Mouse (Mus musculus): ENCODE measurements around the gene Hist2h3c2. TPM values are rescaled to one million over a fixed set of nuclear protein-coding genes. Genes with fewer than 3 reads are reported as not detected.
"Not testable (repeated sequence)": the region's sequence is repeated elsewhere in the genome, so short reads cannot be mapped to it uniquely, and the experiment has no call there.

The Hist2h3c2 gene
- total and polyA plus RNA-seq, 2 experiments from 2014 or later, result 1.6 to 441 TPM

DNA sequence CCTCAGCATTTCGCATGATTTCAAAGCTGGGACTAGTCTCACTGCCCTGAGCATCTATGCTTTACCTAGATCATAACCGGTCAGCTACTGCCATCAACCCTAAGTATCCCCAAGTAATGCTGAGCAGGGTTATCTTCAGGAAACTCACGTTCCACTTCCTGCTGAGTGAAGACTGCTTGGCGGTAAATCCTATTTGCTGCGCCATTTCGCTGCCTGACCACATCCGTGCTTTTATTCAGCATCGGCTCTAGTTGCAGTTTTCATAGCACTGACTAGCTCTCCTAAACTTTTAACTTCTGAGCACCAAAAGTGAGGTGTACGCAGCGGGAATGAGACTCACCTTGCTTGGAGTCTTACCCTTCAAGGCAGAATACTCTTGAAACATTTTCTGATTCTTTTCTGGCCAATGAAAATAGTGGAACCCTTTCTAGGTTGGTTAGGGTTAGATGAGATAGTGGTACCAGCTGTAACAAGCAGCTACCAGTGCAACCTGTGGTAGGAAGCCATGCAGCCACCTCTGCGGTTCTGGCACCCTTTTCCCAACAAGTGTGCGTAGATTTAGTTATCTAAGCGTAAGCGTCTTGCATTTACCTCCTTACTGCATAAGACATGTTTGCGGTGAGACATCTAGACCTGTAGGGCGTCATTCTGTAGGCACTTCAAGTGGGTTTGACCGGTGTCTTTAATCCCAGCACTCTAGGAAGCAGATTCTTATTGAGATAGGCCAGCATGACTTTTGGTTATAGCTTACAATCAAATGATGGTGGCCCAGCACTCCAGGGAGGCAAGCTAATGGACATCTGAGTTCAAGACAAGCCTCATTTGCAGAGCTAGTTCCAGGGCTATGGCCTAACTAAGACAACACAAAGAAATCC lies 34.9 kb upstream of the Hist2h3c2 start:
- Histone ChIP-seq H3K27ac (no peak overlapping the region), H3K4me1 (ENCODE audit: insufficient read depth, low read length) (peaks cover 4% of the 10 kb centered on the region; the same call in 1 of the 2 replicates), H3K9ac (replicated peaks; ENCODE audit: low read length) (no peak overlapping the region), H3K36me3 (ENCODE audit: insufficient read depth, low read length) (no peaks in the 10 kb centered on the region), H3K9me3 (ENCODE audit: low read length) (no peaks in the 10 kb centered on the region), H3K4me2 (ENCODE audit: low read depth, low read length) (no peak overlapping the region), H3K4me3 (ENCODE audit: low read length) (no peak overlapping the region), H3K27me3 (ENCODE audit: insufficient read depth, low read length) (no peaks in the 10 kb centered on the region)
- TF ChIP-seq CTCF (IDR thresholded peaks at IDR 0.05; ENCODE audit: low read depth), result no peak
- DNase-seq (ENCODE audit: low spot score) (no peak), ATAC-seq (no peak)
- WGBS, result 90% methylated on average over 17 of the region's 17 CpGs

DNA sequence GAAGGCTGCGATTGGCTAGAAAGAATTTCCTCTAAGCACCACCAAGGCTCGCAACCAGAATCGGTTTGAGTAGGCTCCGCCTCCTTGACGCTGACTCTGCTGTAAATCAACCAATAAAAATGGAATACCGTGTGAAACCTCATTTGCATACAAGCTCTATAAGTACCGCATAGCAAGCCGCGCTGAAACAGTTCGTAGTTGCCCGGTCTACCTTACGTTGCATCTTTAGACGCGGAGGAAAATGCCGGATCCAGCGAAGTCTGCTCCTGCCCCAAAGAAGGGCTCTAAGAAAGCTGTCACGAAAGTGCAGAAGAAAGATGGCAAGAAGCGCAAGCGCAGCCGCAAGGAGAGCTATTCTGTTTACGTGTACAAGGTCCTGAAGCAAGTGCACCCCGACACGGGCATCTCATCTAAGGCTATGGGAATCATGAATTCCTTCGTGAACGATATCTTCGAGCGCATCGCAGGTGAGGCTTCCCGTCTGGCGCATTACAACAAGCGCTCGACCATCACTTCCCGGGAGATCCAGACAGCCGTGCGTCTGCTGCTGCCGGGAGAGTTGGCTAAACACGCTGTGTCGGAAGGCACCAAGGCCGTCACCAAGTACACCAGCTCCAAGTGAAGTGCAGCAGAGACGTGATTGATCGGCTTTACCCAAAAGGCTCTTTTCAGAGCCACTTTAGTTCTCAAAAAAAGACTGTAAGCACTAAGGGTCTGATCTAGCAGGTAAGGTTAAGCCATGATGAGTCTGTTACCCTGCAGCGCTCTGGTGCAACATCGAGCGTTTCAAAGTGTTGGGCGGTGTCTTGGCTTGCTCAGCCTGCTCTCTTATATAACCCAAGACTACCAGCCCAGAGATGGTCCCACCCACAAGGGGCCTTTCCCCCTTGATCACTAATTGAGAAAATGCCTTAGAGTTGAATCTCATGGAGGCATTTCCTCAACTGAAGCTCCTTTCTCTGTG lies 30.9 kb upstream of the Hist2h3c2 start, which contains the start of gene Hist2h2bb:
Gene Hist2h2bb, plus strand, starts transcription at position 242 of the 964 bp plus-strand sequence.
- DNase-seq (ENCODE audit: low spot score) (peak; percentile 98), ATAC-seq (peak; percentile 98)
- no peaks in the 10 kb centered on the region for H3K36me3 ChIP-seq (ENCODE audit: insufficient read depth, low read length)
- H3K27ac ChIP-seq, result peak within 1 kb of the TSS; percentile 89
- peaks cover 4% of the 10 kb centered on the region; the same call in 1 of the 2 replicates for H3K4me1 ChIP-seq (ENCODE audit: insufficient read depth, low read length)
- H3K27me3 ChIP-seq (ENCODE audit: insufficient read depth, low read length), result no peaks in the 10 kb centered on the region
- WGBS, result under 1% methylated on average over 45 of the region's 45 CpGs
- H3K4me3 ChIP-seq (ENCODE audit: low read length), result peak within 1 kb of the TSS; percentile 45
- no peak for TF ChIP-seq CTCF (IDR thresholded peaks at IDR 0.05; ENCODE audit: low read depth)
- peak within 1 kb of the TSS; percentile 58 for H3K9ac ChIP-seq (replicated peaks; ENCODE audit: low read length)
- no peaks in the 10 kb centered on the region for H3K9me3 ChIP-seq (ENCODE audit: low read length)
- peak within 1 kb of the TSS; percentile 70 for H3K4me2 ChIP-seq (ENCODE audit: low read depth, low read length)

DNA sequence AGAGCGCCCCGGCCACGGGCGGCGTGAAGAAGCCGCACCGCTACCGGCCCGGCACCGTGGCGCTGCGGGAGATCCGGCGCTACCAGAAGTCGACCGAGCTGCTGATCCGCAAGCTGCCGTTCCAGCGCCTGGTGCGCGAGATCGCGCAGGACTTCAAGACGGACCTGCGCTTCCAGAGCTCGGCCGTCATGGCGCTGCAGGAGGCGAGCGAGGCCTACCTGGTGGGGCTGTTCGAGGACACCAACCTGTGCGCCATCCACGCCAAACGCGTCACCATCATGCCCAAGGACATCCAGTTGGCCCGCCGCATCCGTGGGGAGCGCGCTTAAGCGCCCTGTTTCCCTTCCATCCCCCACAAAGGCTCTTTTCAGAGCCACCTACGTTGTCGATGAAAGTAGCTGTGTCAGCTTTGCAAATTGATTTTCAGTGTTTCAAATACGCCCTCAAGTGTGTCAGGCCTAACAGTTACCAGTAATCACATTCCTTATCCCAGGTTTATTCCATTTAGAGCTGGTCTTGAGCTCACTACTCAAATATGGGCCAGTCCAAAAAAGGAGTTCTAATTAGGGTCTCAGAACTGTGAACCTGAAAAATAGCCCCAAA lies 29.9 kb upstream of the Hist2h3c2 start:
- DNase-seq (ENCODE audit: low spot score); H3K27me3 ChIP-seq (ENCODE audit: insufficient read depth, low read length); H3K36me3 ChIP-seq (ENCODE audit: insufficient read depth, low read length); H3K9me3 ChIP-seq (ENCODE audit: low read length): not testable (repeated sequence)
- Histone ChIP-seq H3K4me3 (ENCODE audit: low read length) (peak overlapping the region; percentile 45), H3K9ac (replicated peaks; ENCODE audit: low read length) (peak overlapping the region; percentile 58), H3K4me1 (ENCODE audit: insufficient read depth, low read length) (peaks cover 10% of the 10 kb centered on the region), H3K4me2 (ENCODE audit: low read depth, low read length) (peak overlapping the region; percentile 70), H3K27ac (peak overlapping the region; percentile 89)
- WGBS, result 0% methylated on average over 9 of the region's 44 CpGs
- ATAC-seq, result peak; percentile 34

DNA sequence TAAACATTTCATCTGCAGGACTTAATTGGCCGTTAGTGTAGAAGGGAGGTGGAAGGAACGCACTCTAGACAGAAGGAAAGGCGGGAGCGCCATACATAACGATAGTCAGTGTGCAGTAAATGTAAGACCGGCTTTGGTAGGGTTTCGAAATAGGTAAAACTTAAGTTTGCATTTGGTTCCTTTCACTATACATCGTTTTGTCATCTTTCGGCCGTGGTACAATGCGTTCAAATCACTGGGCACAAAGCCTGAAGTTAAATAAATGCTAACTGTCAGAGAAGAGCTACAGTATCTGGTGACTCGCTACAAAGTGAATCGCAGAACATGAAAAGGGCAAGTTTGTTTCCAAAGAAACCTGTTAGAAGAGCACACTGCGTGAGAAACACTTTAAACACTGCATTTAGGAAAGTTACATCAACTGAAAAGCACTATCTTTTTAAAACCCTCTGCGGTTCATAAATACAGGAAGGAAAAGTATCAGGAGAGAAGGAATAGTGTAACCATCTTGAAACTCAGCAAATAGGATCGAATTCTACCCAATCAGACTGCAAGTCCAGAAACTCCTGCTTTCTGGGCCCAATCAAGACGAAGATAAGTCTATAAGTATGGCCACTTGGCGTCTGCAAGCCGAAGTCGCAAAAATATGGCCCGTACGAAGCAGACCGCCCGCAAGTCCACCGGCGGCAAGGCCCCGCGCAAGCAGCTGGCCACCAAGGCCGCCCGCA lies 29.3 kb upstream of the Hist2h3c2 start, which contains the start of gene Hist2h3b:
Gene Hist2h3b, plus strand, starts transcription at position 604 of the 725 bp plus-strand sequence.
- ATAC-seq (peak; percentile 77), DNase-seq (ENCODE audit: low spot score) (peak; percentile 93)
- no peaks in the 10 kb centered on the region for H3K27me3 ChIP-seq (ENCODE audit: insufficient read depth, low read length)
- H3K36me3 ChIP-seq (ENCODE audit: insufficient read depth, low read length), result no peaks in the 10 kb centered on the region
- peak within 1 kb of the TSS; percentile 58 for H3K9ac ChIP-seq (replicated peaks; ENCODE audit: low read length)
- H3K4me3 ChIP-seq (ENCODE audit: low read length), result peak within 1 kb of the TSS; percentile 45
- whole genome bisulfite sequencing, result 20% methylated on average over 28 of the region's 30 CpGs
- peak within 1 kb of the TSS; percentile 70 for H3K4me2 ChIP-seq (ENCODE audit: low read depth, low read length)
- H3K4me1 ChIP-seq (ENCODE audit: insufficient read depth, low read length), result peaks cover 13% of the 10 kb centered on the region
- H3K9me3 ChIP-seq (ENCODE audit: low read length), result no peaks in the 10 kb centered on the region
- no peak for TF ChIP-seq CTCF (IDR thresholded peaks at IDR 0.05; ENCODE audit: low read depth)
- H3K27ac ChIP-seq, result peak within 1 kb of the TSS; percentile 89

DNA sequence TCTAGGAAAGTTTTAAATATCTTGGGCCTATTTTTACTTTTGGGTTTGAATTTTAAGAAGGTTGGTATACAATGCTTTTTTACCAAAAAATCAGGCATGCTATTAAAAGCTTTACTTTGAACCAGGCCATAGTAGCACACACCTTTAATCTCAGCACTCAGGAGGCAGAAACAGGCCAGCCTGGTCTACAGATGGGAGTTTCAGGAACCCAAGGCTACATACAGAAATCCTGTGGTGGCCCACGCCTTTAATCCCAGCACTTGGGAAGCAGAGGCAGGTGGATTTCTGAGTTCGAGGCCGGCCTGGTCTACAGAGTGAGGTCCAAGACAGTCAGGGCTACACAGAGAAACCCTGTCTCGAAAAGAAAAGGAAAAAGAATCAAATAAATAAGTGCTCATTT lies 28.6 kb upstream of the Hist2h3c2 start:
- 83% methylated on average over 4 of the region's 4 CpGs for WGBS
- no peaks in the 10 kb centered on the region for H3K27me3 ChIP-seq (ENCODE audit: insufficient read depth, low read length)
- peak overlapping the region; percentile 87; the same call in 1 of the 2 replicates for H3K27ac ChIP-seq
- H3K9ac ChIP-seq (replicated peaks; ENCODE audit: low read length), result no peak overlapping the region; the same call in 1 of the 2 replicates
- TF ChIP-seq CTCF (IDR thresholded peaks at IDR 0.05; ENCODE audit: low read depth), result no peak
- no peak overlapping the region for H3K4me2 ChIP-seq (ENCODE audit: low read depth, low read length)
- no peak overlapping the region for H3K4me3 ChIP-seq (ENCODE audit: low read length)
- DNase-seq (ENCODE audit: low spot score) (no peak), ATAC-seq (no peak)
- H3K4me1 ChIP-seq (ENCODE audit: insufficient read depth, low read length), result peaks cover 13% of the 10 kb centered on the region
- H3K9me3 ChIP-seq (ENCODE audit: low read length), result no peaks in the 10 kb centered on the region
- no peaks in the 10 kb centered on the region for H3K36me3 ChIP-seq (ENCODE audit: insufficient read depth, low read length)
